In the genomic region with DNA sequence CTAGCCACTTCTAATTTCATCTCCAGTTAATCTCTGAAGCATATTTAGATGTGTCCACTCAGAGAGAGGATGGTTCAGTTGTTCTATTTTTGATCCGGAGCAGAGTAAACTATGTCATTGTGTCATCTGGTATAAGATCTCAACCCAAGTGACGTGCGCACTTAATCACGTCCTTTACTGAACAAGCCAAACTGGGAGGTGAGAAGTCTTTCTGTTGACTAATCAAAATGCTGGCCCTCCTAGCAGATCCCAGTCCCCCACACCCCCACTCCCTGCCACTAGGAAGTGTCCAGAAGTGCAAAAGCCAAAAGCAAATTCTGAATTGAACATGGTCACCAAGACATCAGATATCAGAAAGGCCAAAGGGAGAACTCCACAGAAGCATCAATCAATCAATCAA, we compare ENCODE assay signal across 14 mouse cellular contexts.
DNase-seq lines count a peak whose midpoint lies in the region; ATAC-seq and TF ChIP-seq lines count a peak whose summit lies in the region.
"Had no signal": no experiment of that assay in that cellular context is flagged by ENCODE, and none has a peak within 500 bp of the region (broad histone marks: within the 10 kb centered on the region; RNA-seq: fewer than 3 reads in every experiment).

No protein-coding gene starts in this region.

- H3K27me3 ChIP-seq in heart, embryonic 10.5 days (ENCODE audit: insufficient read depth, poor library complexity, severe bottlenecking): no peaks in the 10 kb centered on the region
- no peaks in the 10 kb centered on the region for H3K27me3 ChIP-seq in kidney, embryonic 16.5 days (ENCODE audit: insufficient read depth, low read length)
- H3K27me3 ChIP-seq in ES-Bruce4 (ENCODE audit: control insufficient read depth, insufficient read depth, low read length, poor library complexity, severe bottlenecking): no peaks in the 10 kb centered on the region
- H3K27me3 ChIP-seq in liver, embryonic 16.5 days (ENCODE audit: control insufficient read depth, insufficient read depth, low read depth, low read length): no peaks in the 10 kb centered on the region
- no peaks in the 10 kb centered on the region for H3K27me3 ChIP-seq in neural tube, embryonic 15.5 days (replicated peaks)
- H3K27me3 ChIP-seq: limb, embryonic 12.5 days; midbrain, embryonic 12.5 days; neural tube, embryonic 12.5 days had no signal

- 40% methylated on average over 4 of the region's 4 CpGs for whole genome bisulfite sequencing in heart, embryonic 10.5 days
- WGBS in kidney, embryonic 16.5 days: 75% methylated on average over 4 of the region's 4 CpGs
- 74% methylated on average over 4 of the region's 4 CpGs for WGBS in liver, embryonic 16.5 days (ENCODE audit: insufficient replicate concordance)
- 90% methylated on average over 4 of the region's 4 CpGs for WGBS in neural tube, embryonic 15.5 days

- peak overlapping the region; percentile 77 for H3K4me2 ChIP-seq in kidney, embryonic 16.5 days (replicated peaks; ENCODE audit: low read depth, low read length)
- H3K4me2 ChIP-seq in liver, embryonic 16.5 days (ENCODE audit: low read depth, low read length): peak overlapping the region; percentile 37
- H3K4me2 ChIP-seq in neural tube, embryonic 15.5 days: no peak overlapping the region
- H3K4me2 ChIP-seq: midbrain, embryonic 12.5 days had no signal

- H3K9ac ChIP-seq in kidney, embryonic 16.5 days (replicated peaks; ENCODE audit: low read length): no peak overlapping the region
- peak overlapping the region; percentile 87 for H3K9ac ChIP-seq in ES-Bruce4 (ENCODE audit: low read depth, poor library complexity, severe bottlenecking)
- H3K9ac ChIP-seq in liver, embryonic 16.5 days (ENCODE audit: low read depth, low read length): no peak overlapping the region
- no peak overlapping the region for H3K9ac ChIP-seq in neural tube, embryonic 15.5 days (replicated peaks)
- H3K9ac ChIP-seq: limb, embryonic 12.5 days; midbrain, embryonic 12.5 days; neural tube, embryonic 12.5 days had no signal

- H3K9me3 ChIP-seq in heart, embryonic 10.5 days: no peaks in the 10 kb centered on the region
- H3K9me3 ChIP-seq in kidney, embryonic 16.5 days (ENCODE audit: low read length): no peaks in the 10 kb centered on the region
- no peaks in the 10 kb centered on the region for H3K9me3 ChIP-seq in ES-Bruce4 (replicated peaks; ENCODE audit: control insufficient read depth, insufficient read depth, low read length, poor library complexity, severe bottlenecking)
- H3K9me3 ChIP-seq in liver, embryonic 16.5 days (replicated peaks; ENCODE audit: control insufficient read depth, low read length): no peaks in the 10 kb centered on the region
- no peaks in the 10 kb centered on the region for H3K9me3 ChIP-seq in neural tube, embryonic 15.5 days (replicated peaks)
- H3K9me3 ChIP-seq: limb, embryonic 12.5 days; midbrain, embryonic 12.5 days; neural tube, embryonic 12.5 days had no signal

- no peak for ATAC-seq in kidney, embryonic 16.5 days (ENCODE audit: low FRiP score, low TSS enrichment)
- ATAC-seq in liver, embryonic 16.5 days (ENCODE audit: low read depth): no peak
- ATAC-seq in neural tube, embryonic 15.5 days (ENCODE audit: low FRiP score): no peak

- peaks cover 40% of the 10 kb centered on the region for H3K4me1 ChIP-seq in heart, embryonic 10.5 days
- H3K4me1 ChIP-seq in kidney, embryonic 16.5 days (ENCODE audit: insufficient read depth, low read length): peaks cover 48% of the 10 kb centered on the region
- peaks cover 9% of the 10 kb centered on the region for H3K4me1 ChIP-seq in ES-Bruce4 (ENCODE audit: control insufficient read depth, insufficient read depth, low read length)
- H3K4me1 ChIP-seq in liver, embryonic 16.5 days (ENCODE audit: control insufficient read depth, low read depth, low read length): peaks cover 7% of the 10 kb centered on the region
- peaks cover 26% of the 10 kb centered on the region for H3K4me1 ChIP-seq in neural tube, embryonic 15.5 days

- peak overlapping the region; percentile 63 for H3K4me3 ChIP-seq in heart, embryonic 10.5 days
- peak overlapping the region; percentile 55; the same call in 1 of the 2 replicates for H3K4me3 ChIP-seq in kidney, embryonic 16.5 days (ENCODE audit: low read length)
- peak overlapping the region; percentile 82 for H3K4me3 ChIP-seq in ES-Bruce4 (ENCODE audit: low read depth, low read length)
- peak overlapping the region; percentile 13 for H3K4me3 ChIP-seq in liver, embryonic 16.5 days (ENCODE audit: low read depth, low read length)
- no peak overlapping the region for H3K4me3 ChIP-seq in neural tube, embryonic 15.5 days (replicated peaks)
- H3K4me3 ChIP-seq: limb, embryonic 12.5 days; midbrain, embryonic 12.5 days; neural tube, embryonic 12.5 days had no signal

- TF ChIP-seq CTCF in ES-Bruce4 (IDR thresholded peaks at IDR 0.05; ENCODE audit: low read depth, low read length): no peak

- peak overlapping the region; percentile 42; the same call in 1 of the 2 replicates for H3K27ac ChIP-seq in heart, embryonic 10.5 days
- no peak overlapping the region for H3K27ac ChIP-seq in kidney, embryonic 16.5 days (ENCODE audit: low read length)
- peak overlapping the region; percentile 72 for H3K27ac ChIP-seq in ES-Bruce4 (ENCODE audit: insufficient read depth, low read length)
- no peak overlapping the region for H3K27ac ChIP-seq in liver, embryonic 16.5 days (ENCODE audit: low read length)
- no peak overlapping the region for H3K27ac ChIP-seq in neural tube, embryonic 15.5 days (replicated peaks)
- H3K27ac ChIP-seq: midbrain, embryonic 12.5 days; neural tube, embryonic 12.5 days had no signal

- no peak for DNase-seq in heart, embryonic 10.5 days (ENCODE audit: low spot score)
- DNase-seq in heart, adult 9 months (ENCODE audit: low spot score in 2 of 2): no peak
- no peak for DNase-seq in kidney, postnatal 10 days
- no peak for DNase-seq in T-cell, adult 2 months (ENCODE audit: low spot score)
- DNase-seq: B cell, adult 2 months; cerebellum, postnatal 36 days; layer of hippocampus, adult 9-11 months had no signal

- H3K36me3 ChIP-seq in heart, embryonic 10.5 days: peaks cover 25% of the 10 kb centered on the region
- peaks cover 23% of the 10 kb centered on the region for H3K36me3 ChIP-seq in kidney, embryonic 16.5 days (ENCODE audit: insufficient read depth, low read length)
- peaks cover 51% of the 10 kb centered on the region for H3K36me3 ChIP-seq in ES-Bruce4 (ENCODE audit: control insufficient read depth, insufficient read depth, low read length, poor library complexity, severe bottlenecking)
- H3K36me3 ChIP-seq in liver, embryonic 16.5 days (ENCODE audit: control insufficient read depth, insufficient read depth): no peaks in the 10 kb centered on the region
- H3K36me3 ChIP-seq in neural tube, embryonic 15.5 days: 0 out of 2 replicates have a peak, but pooled peaks cover 5% of the 10 kb centered on the region

- TF ChIP-seq POLR2A in ES-Bruce4 (IDR thresholded peaks at IDR 0.05; ENCODE audit: insufficient read depth, low read length): no peak

- TF ChIP-seq EP300 in ES-Bruce4 (IDR thresholded peaks at IDR 0.05; ENCODE audit: insufficient read depth, low read depth, low read length): no peak

Comparison
In these comparisons a context has a peak if more than half of its experiments do, and no peak if none do; other contexts are left out.
1. H3K27ac ChIP-seq: peak in heart, embryonic 10.5 days (single experiment) and ES-Bruce4 (single experiment); none in kidney, embryonic 16.5 days (single experiment), liver, embryonic 16.5 days (single experiment) and neural tube, embryonic 15.5 days (single experiment).